Mouse (Mus musculus) natural killer cell, adult 2 months (primary cell): ENCODE measurements around the gene Smyd5.

Experiments used
- DNase-seq, 2 experiments: peaks; one replicate each; pipeline ENCODE4 v3.0.0; 2022; ENCODE audit warnings: low spot score in 2 of 2

Gene Smyd5

GRCm38 (mm10) chr6:85491606-85492005 is 59.8 kb downstream of the Smyd5 start:
- DNase-seq: no peak
